Mouse (Mus musculus) neural tube, embryonic 12.5 days (tissue): ENCODE data around the gene Srgap1. TPM values are rescaled to one million over a fixed set of nuclear protein-coding genes. Genes with fewer than 3 reads are reported as not detected.

ENCODE experiments used
- ATAC-seq: fragments of 200-750 bp; cut with Nextera tagmentation; 2 replicates; pipeline ENCODE4 v1.8.0; 2017; ENCODE audit warnings: low read depth, mild to moderate bottlenecking, moderate TSS enrichment, moderate library complexity; ENCODE audit not compliant: low FRiP score
- H3K27ac ChIP-seq: fragments of 300-500 bp; sonication (generic); 2 replicates; pipeline ENCODE4 v1.5.1; 2016
- H3K27me3 ChIP-seq: fragments of 300-500 bp; sonication (generic); replicated peaks from 2 replicates; pipeline ENCODE4 v1.6.1; 2016; ENCODE audit warnings: mild to moderate bottlenecking
- H3K36me3 ChIP-seq: fragments of 300-500 bp; sonication (generic); 2 replicates; pipeline ENCODE4 v1.6.1; 2016; ENCODE audit warnings: mild to moderate bottlenecking
- H3K4me1 ChIP-seq: fragments of 300-500 bp; sonication (generic); 2 replicates; pipeline ENCODE4 v1.6.1; 2016
- H3K4me2 ChIP-seq: fragments of 300-500 bp; sonication (generic); replicated peaks from 2 replicates; pipeline ENCODE4 v1.6.1; 2016; ENCODE audit warnings: mild to moderate bottlenecking
- H3K4me3 ChIP-seq: fragments of 300-500 bp; sonication (generic); 2 replicates; pipeline ENCODE4 v1.5.1; 2016
- H3K9ac ChIP-seq: fragments of 300-500 bp; sonication (generic); 2 replicates; pipeline ENCODE4 v1.6.1; 2016; ENCODE audit warnings: mild to moderate bottlenecking
- H3K9me3 ChIP-seq: fragments of 300-500 bp; sonication (generic); 2 replicates; pipeline ENCODE4 v1.6.1; 2016; ENCODE audit warnings: mild to moderate bottlenecking
- WGBS: fragments of 180-500 bp; shearing (Covaris S2); methylation state at CpG from one replicate; pipeline ENCODE4 v1.1.7; 2016; 5-methylcytosine and 5-hydroxymethylcytosine counted together
- polyA plus RNA-seq: library from polyadenylated mRNA; unstranded; fragments of >200 nt; fragmentation: Nextera tagmentation; extraction: Ambion mirVana; gene quantifications from 2 replicates; pipeline ENCODE4 v1.2.1, GENCODE M21; 2016

The Srgap1 gene
- polyA plus RNA-seq, 1 experiment from 2014 or later: 27.5 TPM

GRCm38 (mm10) chr10:121833443-121833842 lies 213.7 kb downstream of the Srgap1 start:
- no peak overlapping the region for H3K27ac ChIP-seq
- H3K4me3 ChIP-seq: no peak overlapping the region
- no peak overlapping the region for H3K4me2 ChIP-seq
- WGBS: 90% methylated on average over 5 of the region's 5 CpGs
- no peak for ATAC-seq
- H3K9ac ChIP-seq: no peak overlapping the region
- peaks cover 32% of the 10 kb centered on the region for H3K4me1 ChIP-seq
- H3K36me3 ChIP-seq: no peaks in the 10 kb centered on the region
- H3K9me3 ChIP-seq: no peaks in the 10 kb centered on the region
- no peaks in the 10 kb centered on the region for H3K27me3 ChIP-seq

GRCm38 (mm10) chr10:121830335-121831307 lies 216.5 kb downstream of the Srgap1 start:
- H3K4me2 ChIP-seq: peak overlapping the region; percentile 36; the same call in 1 of the 2 replicates
- peak overlapping the region; percentile 8; the same call in 1 of the 2 replicates for H3K27ac ChIP-seq
- H3K9ac ChIP-seq: no peak overlapping the region
- no peak overlapping the region for H3K4me3 ChIP-seq
- no peaks in the 10 kb centered on the region for H3K27me3 ChIP-seq
- no peaks in the 10 kb centered on the region for H3K9me3 ChIP-seq
- WGBS: 58% methylated on average over 29 of the region's 29 CpGs
- no peaks in the 10 kb centered on the region for H3K36me3 ChIP-seq
- ATAC-seq: peak; percentile 71
- H3K4me1 ChIP-seq: peaks cover 18% of the 10 kb centered on the region

GRCm38 (mm10) chr10:121829800-121830303 lies 217.3 kb downstream of the Srgap1 start:
- H3K9ac ChIP-seq: no peak overlapping the region
- H3K27ac ChIP-seq: no peak overlapping the region
- no peak overlapping the region for H3K4me2 ChIP-seq
- no peak overlapping the region for H3K4me3 ChIP-seq
- H3K27me3 ChIP-seq: no peaks in the 10 kb centered on the region
- peaks cover 6% of the 10 kb centered on the region for H3K36me3 ChIP-seq
- WGBS: 80% methylated on average over 5 of the region's 5 CpGs
- no peak for ATAC-seq
- no peaks in the 10 kb centered on the region for H3K9me3 ChIP-seq
- H3K4me1 ChIP-seq: peaks cover 18% of the 10 kb centered on the region

- Histone ChIP-seq H3K4me1 (peaks cover 18% of the 10 kb centered on the region), H3K36me3 (peaks cover 9% of the 10 kb centered on the region), H3K4me3 (no peak overlapping the region), H3K27ac (no peak overlapping the region), H3K27me3 (no peaks in the 10 kb centered on the region), H3K4me2 (no peak overlapping the region), H3K9me3 (no peaks in the 10 kb centered on the region), H3K9ac (no peak overlapping the region)
- ATAC-seq: no peak
- 28% methylated on average over 6 of the region's 6 CpGs for whole genome bisulfite sequencing
These were observed 218.1 kb downstream of the Srgap1 start for GRCm38 (mm10) chr10:121829034-121829433.

- Histone ChIP-seq H3K27me3 (no peaks in the 10 kb centered on the region), H3K9ac (no peak overlapping the region), H3K4me2 (no peak overlapping the region), H3K4me3 (no peak overlapping the region), H3K4me1 (0 out of 2 replicates have a peak, but pooled peaks cover 4% of the 10 kb centered on the region), H3K9me3 (no peaks in the 10 kb centered on the region), H3K27ac (no peak overlapping the region), H3K36me3 (peaks cover 29% of the 10 kb centered on the region)
- 66% methylated on average over 5 of the region's 5 CpGs for WGBS
- ATAC-seq: no peak
These were observed 224.4 kb downstream of the Srgap1 start for GRCm38 (mm10) chr10:121822674-121823073.

- Histone ChIP-seq H3K27me3 (no peaks in the 10 kb centered on the region), H3K4me3 (no peak overlapping the region), H3K27ac (no peak overlapping the region), H3K9me3 (no peaks in the 10 kb centered on the region), H3K9ac (no peak overlapping the region), H3K4me2 (no peak overlapping the region), H3K36me3 (peaks cover 29% of the 10 kb centered on the region), H3K4me1 (0 out of 2 replicates have a peak, but pooled peaks cover 6% of the 10 kb centered on the region)
- no peak for ATAC-seq
- WGBS: 91% methylated on average over 7 of the region's 7 CpGs
These were observed 226.3 kb downstream of the Srgap1 start for GRCm38 (mm10) chr10:121820846-121821245.

- Histone ChIP-seq H3K4me1 (0 out of 2 replicates have a peak, but pooled peaks cover 6% of the 10 kb centered on the region), H3K9me3 (no peaks in the 10 kb centered on the region), H3K4me3 (no peak overlapping the region), H3K27ac (no peak overlapping the region), H3K4me2 (no peak overlapping the region), H3K27me3 (no peaks in the 10 kb centered on the region), H3K36me3 (peaks cover 21% of the 10 kb centered on the region), H3K9ac (no peak overlapping the region)
- 25% methylated on average over 7 of the region's 7 CpGs for WGBS
- 0 out of 2 replicates have a peak, but pooled peaks have one; percentile 44 for ATAC-seq
These were observed 229.1 kb downstream of the Srgap1 start for GRCm38 (mm10) chr10:121817983-121818382.

- Histone ChIP-seq H3K36me3 (peaks cover 18% of the 10 kb centered on the region), H3K9ac (no peak overlapping the region), H3K27me3 (no peaks in the 10 kb centered on the region), H3K27ac (no peak overlapping the region), H3K4me3 (no peak overlapping the region), H3K4me2 (no peak overlapping the region), H3K9me3 (no peaks in the 10 kb centered on the region), H3K4me1 (no peaks in the 10 kb centered on the region)
- no peak for ATAC-seq
- 95% methylated on average over 11 of the region's 11 CpGs for WGBS
These were observed 239.3 kb downstream of the Srgap1 start for GRCm38 (mm10) chr10:121807771-121808170.

- H3K4me2 ChIP-seq: no peak overlapping the region
- no peaks in the 10 kb centered on the region for H3K9me3 ChIP-seq
- no peak overlapping the region for H3K9ac ChIP-seq
- ATAC-seq: no peak
- no peaks in the 10 kb centered on the region for H3K4me1 ChIP-seq
- H3K36me3 ChIP-seq: peaks cover 21% of the 10 kb centered on the region
- no peaks in the 10 kb centered on the region for H3K27me3 ChIP-seq
- 54% methylated on average over 11 of the region's 11 CpGs for WGBS
- no peak overlapping the region for H3K4me3 ChIP-seq
- no peak overlapping the region for H3K27ac ChIP-seq
These were observed 240.3 kb downstream of the Srgap1 start for GRCm38 (mm10) chr10:121806806-121807205.

- H3K4me3 ChIP-seq: no peak overlapping the region
- no peaks in the 10 kb centered on the region for H3K27me3 ChIP-seq
- H3K27ac ChIP-seq: no peak overlapping the region
- no peaks in the 10 kb centered on the region for H3K4me1 ChIP-seq
- no peak overlapping the region for H3K4me2 ChIP-seq
- no peaks in the 10 kb centered on the region for H3K9me3 ChIP-seq
- WGBS: 83% methylated on average over 11 of the region's 11 CpGs
- H3K36me3 ChIP-seq: peaks cover 24% of the 10 kb centered on the region
- no peak for ATAC-seq
- no peak overlapping the region for H3K9ac ChIP-seq
These were observed 241.2 kb downstream of the Srgap1 start for GRCm38 (mm10) chr10:121805933-121806341.

GRCm38 (mm10) chr10:121804551-121804950 lies 242.6 kb downstream of the Srgap1 start:
- no peak for ATAC-seq
- H3K9me3 ChIP-seq: no peaks in the 10 kb centered on the region
- WGBS: 94% methylated on average over 13 of the region's 13 CpGs
- H3K4me2 ChIP-seq: no peak overlapping the region
- peaks cover 35% of the 10 kb centered on the region for H3K36me3 ChIP-seq
- H3K4me1 ChIP-seq: no peaks in the 10 kb centered on the region
- H3K27me3 ChIP-seq: no peaks in the 10 kb centered on the region
- no peak overlapping the region for H3K27ac ChIP-seq
- H3K4me3 ChIP-seq: no peak overlapping the region
- no peak overlapping the region for H3K9ac ChIP-seq

- no peak for ATAC-seq
- H3K27me3 ChIP-seq: no peaks in the 10 kb centered on the region
- 93% methylated on average over 13 of the region's 13 CpGs for WGBS
- H3K9me3 ChIP-seq: no peaks in the 10 kb centered on the region
- H3K36me3 ChIP-seq: peaks cover 38% of the 10 kb centered on the region
- H3K4me3 ChIP-seq: no peak overlapping the region
- H3K27ac ChIP-seq: no peak overlapping the region
- no peak overlapping the region for H3K4me2 ChIP-seq
- no peak overlapping the region for H3K9ac ChIP-seq
- no peaks in the 10 kb centered on the region for H3K4me1 ChIP-seq
These were observed 247.1 kb downstream of the Srgap1 start for GRCm38 (mm10) chr10:121800041-121800440.
